Mouse (Mus musculus) gastrocnemius, postnatal 10 days (tissue): ENCODE results near the gene Crtap. TPM values are rescaled to one million over a fixed set of nuclear protein-coding genes. Genes with fewer than 3 reads are reported as not detected.
"Not testable (repeated sequence)": the region's sequence is repeated elsewhere in the genome, so short reads cannot be mapped to it uniquely, and the experiment has no call there.

Source experiments
- DNase-seq: peaks from one replicate; pipeline ENCODE4 v3.0.0; 2021; ENCODE audit warnings: mixed read lengths
- total RNA-seq, 2 experiments: library from RNA; stranded (reverse); gene quantifications; 2 replicates each; pipeline ENCODE4 v1.2.3; 2021

Gene Crtap
- total RNA-seq, 2 experiments from 2014 or later = 68.2 to 81.9 TPM

- DNase-seq = no peak
These were observed 4.8 kb upstream of the Crtap start for GRCm38 (mm10) chr9:114395258-114395657.

GRCm38 (mm10) chr9:114394677-114395076 lies 4.2 kb upstream of the Crtap start:
- DNase-seq = no peak

- DNase-seq = not testable (repeated sequence)
These were observed 3.7 kb upstream of the Crtap start for GRCm38 (mm10) chr9:114394136-114394535.

GRCm38 (mm10) chr9:114390749-114391075 lies 237 bp upstream of the Crtap start:
- DNase-seq = no peak

GRCm38 (mm10) chr9:114389371-114389904 lies 1.0 kb downstream of the Crtap start:
- DNase-seq = no peak

- DNase-seq = no peak
These were observed 1.6 kb downstream of the Crtap start for GRCm38 (mm10) chr9:114388701-114389370.

GRCm38 (mm10) chr9:114388288-114388687 lies 2.2 kb downstream of the Crtap start:
- no peak for DNase-seq

GRCm38 (mm10) chr9:114387086-114387485 lies 3.4 kb downstream of the Crtap start:
- no peak for DNase-seq

- DNase-seq = no peak
These were observed 5.3 kb downstream of the Crtap start for GRCm38 (mm10) chr9:114385160-114385559.

- no peak for DNase-seq
These were observed 5.8 kb downstream of the Crtap start for GRCm38 (mm10) chr9:114384691-114385090.

- no peak for DNase-seq
These were observed 7.4 kb downstream of the Crtap start for GRCm38 (mm10) chr9:114382936-114383710.

- no peak for DNase-seq
These were observed 9.4 kb downstream of the Crtap start for GRCm38 (mm10) chr9:114380881-114381733.

GRCm38 (mm10) chr9:114379871-114380270 lies 10.6 kb downstream of the Crtap start:
- no peak for DNase-seq

- no peak for DNase-seq
These were observed 13.3 kb downstream of the Crtap start for GRCm38 (mm10) chr9:114377168-114377567.

- DNase-seq = no peak
These were observed 15.1 kb downstream of the Crtap start for GRCm38 (mm10) chr9:114375276-114375962.

- not testable (repeated sequence) for DNase-seq
These were observed 18.8 kb downstream of the Crtap start for GRCm38 (mm10) chr9:114371717-114372116.

GRCm38 (mm10) chr9:114369389-114369788 lies 21.1 kb downstream of the Crtap start:
- DNase-seq = not testable (repeated sequence)

- no peak for DNase-seq
These were observed 22.0 kb downstream of the Crtap start for GRCm38 (mm10) chr9:114368471-114368858.

GRCm38 (mm10) chr9:114367783-114368470 lies 22.5 kb downstream of the Crtap start:
- peak; percentile 79 for DNase-seq

- DNase-seq = not testable (repeated sequence)
These were observed 60.6 kb downstream of the Crtap start, which contains the start of gene Bcl2a1c for GRCm38 (mm10) chr9:114329855-114330254. Bcl2a1c (plus strand) TSS chr9:114330135.

GRCm38 (mm10) chr9:114328332-114328731 lies 62.1 kb downstream of the Crtap start:
- not testable (repeated sequence) for DNase-seq
